In the genomic region with DNA sequence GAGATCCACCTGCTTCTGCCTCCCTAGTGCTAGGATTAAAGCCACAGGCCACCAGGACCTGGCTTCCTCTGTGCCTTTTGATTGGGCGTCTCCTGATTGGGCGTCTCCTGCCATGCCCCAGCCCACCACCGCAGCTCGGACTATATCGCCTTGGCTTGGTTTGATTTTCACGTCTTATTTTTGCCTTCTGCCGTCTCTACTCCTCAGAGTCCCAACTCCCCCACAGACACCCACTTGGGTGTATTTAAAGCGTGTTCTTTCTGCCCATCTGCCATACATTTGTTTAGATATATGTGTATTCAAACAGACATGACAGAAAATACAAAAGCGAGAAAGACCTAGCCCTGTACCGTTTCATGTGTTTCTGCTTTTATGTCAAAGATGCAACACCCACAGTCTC, we compare ENCODE assay signal across 19 mouse cellular contexts. TPM values are rescaled to one million over a fixed set of nuclear protein-coding genes. Genes with fewer than 3 reads are reported as not detected.
DNase-seq lines count a peak whose midpoint lies in the region; ATAC-seq and TF ChIP-seq lines count a peak whose summit lies in the region.
"Had no signal": no experiment of that assay in that cellular context is flagged by ENCODE, and none has a peak within 500 bp of the region (broad histone marks: within the 10 kb centered on the region; RNA-seq: fewer than 3 reads in every experiment).

No protein-coding gene starts in this region.

- no peaks in the 10 kb centered on the region for H3K36me3 ChIP-seq in liver, embryonic 12.5 days
- H3K36me3 ChIP-seq in liver, postnatal 0 days (replicated peaks; ENCODE audit: insufficient read depth, low read length) = no peaks in the 10 kb centered on the region
- no peaks in the 10 kb centered on the region for H3K36me3 ChIP-seq in heart, adult 2 months (ENCODE audit: control insufficient read depth, insufficient read depth, low read length)
- H3K36me3 ChIP-seq: embryonic facial prominence, embryonic 10.5 days; hindbrain, embryonic 12.5 days; liver, embryonic 15.5 days had no signal

- H3K4me3 ChIP-seq in liver, embryonic 12.5 days = no peak overlapping the region
- no peak overlapping the region for H3K4me3 ChIP-seq in liver, postnatal 0 days (ENCODE audit: low read depth, low read length)
- no peak overlapping the region for H3K4me3 ChIP-seq in cortical plate, adult 2 months (ENCODE audit: insufficient read depth, low read length)
- H3K4me3 ChIP-seq in heart, adult 2 months = no peak overlapping the region
- H3K4me3 ChIP-seq: erythroblast, embryonic 14.5 days; hindbrain, embryonic 12.5 days; liver, embryonic 15.5 days; megakaryocyte, embryonic 14.5 days had no signal

- TF ChIP-seq CTCF in liver, postnatal 0 days (IDR thresholded peaks at IDR 0.05; ENCODE audit: low read depth) = no peak
- no peak for TF ChIP-seq CTCF in cortical plate, adult 2 months (IDR thresholded peaks at IDR 0.05; ENCODE audit: extremely low read depth, insufficient read depth, low read length)
- TF ChIP-seq CTCF in heart, adult 2 months (IDR thresholded peaks at IDR 0.05) = no peak

- peaks cover 25% of the 10 kb centered on the region for H3K4me1 ChIP-seq in liver, embryonic 12.5 days
- peaks cover 9% of the 10 kb centered on the region for H3K4me1 ChIP-seq in liver, postnatal 0 days (ENCODE audit: insufficient read depth)
- peaks cover 9% of the 10 kb centered on the region for H3K4me1 ChIP-seq in cortical plate, adult 2 months (ENCODE audit: control insufficient read depth, insufficient read depth, low read length)
- H3K4me1 ChIP-seq in heart, adult 2 months (ENCODE audit: control insufficient read depth, insufficient read depth, low read length) = peaks cover 4% of the 10 kb centered on the region; the same call in 1 of the 2 replicates

- TF ChIP-seq EP300 in liver, postnatal 0 days (IDR thresholded peaks at IDR 0.05; ENCODE audit: low read depth) = no peak
- TF ChIP-seq EP300 in heart, adult 2 months (IDR thresholded peaks at IDR 0.05; ENCODE audit: insufficient read depth, low read depth, low read length) = no peak

- H3K4me2 ChIP-seq in liver, embryonic 12.5 days = peak overlapping the region; percentile 10; the same call in 1 of the 2 replicates
- H3K4me2 ChIP-seq in liver, postnatal 0 days (ENCODE audit: low read depth, low read length) = no peak overlapping the region
- H3K4me2 ChIP-seq: hindbrain, embryonic 12.5 days; liver, embryonic 15.5 days had no signal

- no peak for DNase-seq in liver, postnatal 0 days
- DNase-seq in left cerebral cortex, postnatal 14 days (ENCODE audit: low spot score in 2 of 2) = peak; percentile 70 to 86
- peak; percentile 85 for DNase-seq in telencephalon, adult 2 months (ENCODE audit: low read depth, low spot score)
- DNase-seq in heart, adult 2 months = no peak
- no peak for DNase-seq in adrenal gland, adult 2 months
- DNase-seq: cerebellum, adult 11 months; cerebellum, postnatal 25 days; gastrocnemius, postnatal 10 days; heart, adult 18-20 months; lung, postnatal 14 days; thymus, adult 2 months had no signal

- H3K9me3 ChIP-seq in liver, embryonic 12.5 days (replicated peaks) = 0 out of 2 replicates have a peak, but pooled peaks cover 3% of the 10 kb centered on the region
- H3K9me3 ChIP-seq in liver, postnatal 0 days (ENCODE audit: low read length) = no peaks in the 10 kb centered on the region
- H3K9me3 ChIP-seq: embryonic facial prominence, embryonic 10.5 days; hindbrain, embryonic 12.5 days; liver, embryonic 15.5 days; megakaryocyte, embryonic 14.5 days had no signal

- peaks cover 6% of the 10 kb centered on the region for H3K27me3 ChIP-seq in liver, embryonic 12.5 days (replicated peaks)
- no peaks in the 10 kb centered on the region for H3K27me3 ChIP-seq in liver, postnatal 0 days (ENCODE audit: insufficient read depth, low read length)
- H3K27me3 ChIP-seq in heart, adult 2 months (ENCODE audit: control insufficient read depth, insufficient read depth, low read length) = no peaks in the 10 kb centered on the region
- H3K27me3 ChIP-seq: Patski had no signal

- no peak for TF ChIP-seq POLR2A in cortical plate, adult 2 months (IDR thresholded peaks at IDR 0.05; ENCODE audit: extremely low read depth, insufficient read depth, low read length)
- TF ChIP-seq POLR2A in heart, adult 2 months (IDR thresholded peaks at IDR 0.05; ENCODE audit: insufficient read depth, low read depth, low read length) = no peak

- no peaks in the 10 kb centered on the region for H3K79me2 ChIP-seq in heart, adult 2 months (replicated peaks; ENCODE audit: control insufficient read depth, insufficient read depth, low read length)

- ATAC-seq in liver, embryonic 12.5 days = no peak
- no peak for ATAC-seq in liver, postnatal 0 days
- ATAC-seq: Patski had no signal

- intact Hi-C loops in left cerebral cortex, postnatal 14 days (cut with DNase I) = no loop called here
- intact Hi-C loops in heart, adult 2 months (cut with DNase I) = no loop called here

- H3K9ac ChIP-seq in liver, embryonic 12.5 days = no peak overlapping the region
- no peak overlapping the region for H3K9ac ChIP-seq in liver, postnatal 0 days (replicated peaks)
- no peak overlapping the region for H3K9ac ChIP-seq in heart, adult 2 months (ENCODE audit: low read depth, low read length)
- H3K9ac ChIP-seq: hindbrain, embryonic 12.5 days; liver, embryonic 15.5 days had no signal

- 60% methylated on average over 10 of the region's 10 CpGs for WGBS in liver, embryonic 12.5 days (ENCODE audit: insufficient replicate concordance)
- 72% methylated on average over 10 of the region's 10 CpGs for WGBS in liver, postnatal 0 days (ENCODE audit: insufficient replicate concordance)
- WGBS in heart, adult 2 months = 86% methylated on average over 10 of the region's 10 CpGs

- H3K27ac ChIP-seq in liver, embryonic 12.5 days = no peak overlapping the region
- no peak overlapping the region for H3K27ac ChIP-seq in liver, postnatal 0 days (ENCODE audit: low read depth)
- H3K27ac ChIP-seq in cortical plate, adult 2 months (ENCODE audit: insufficient read depth, low read length) = peak overlapping the region; percentile 52
- H3K27ac ChIP-seq in heart, adult 2 months = no peak overlapping the region
- H3K27ac ChIP-seq: hindbrain, embryonic 12.5 days; liver, embryonic 15.5 days had no signal

RNA-seq across cellular contexts. Expression of gene Prex1, which starts 14.2 kb away (rescaled TPM):
- polyA plus RNA-seq in liver, embryonic 12.5 days (2016; fragmentation: Nextera tagmentation; extraction: Ambion mirVana) = 16.4 and 17.5 TPM in 2 replicates
- polyA plus RNA-seq in liver, postnatal 0 days (2015; fragmentation: Nextera tagmentation; extraction: Ambion mirVana) = 5.4 and 6.3 TPM in 2 replicates
- 81.9 and 83.3 TPM in 2 replicates for polyA plus RNA-seq in cortical plate, adult 2 months (2012; rRNA removed)
- 100 to 1,000 TPM; 119 to 132 TPM for total RNA-seq in left cerebral cortex, postnatal 14 days (2021)
- total RNA-seq in heart, adult 2 months (2021) = 1 to 10 TPM; 5.2 to 6.0 TPM
- polyA plus RNA-seq in heart, adult 2 months (2012; rRNA removed) = 9.3 and 9.8 TPM in 2 replicates
- 10 to 100 TPM; 11.2 to 18.2 TPM for total RNA-seq in adrenal gland, adult 2 months (2021)
- polyA plus RNA-seq in adrenal gland, adult 2 months (2012; rRNA removed) = 35.4 and 37.9 TPM in 2 replicates

Comparison
In these comparisons a context has a peak if more than half of its experiments do, and no peak if none do; other contexts are left out.
1. DNase-seq: peak in left cerebral cortex, postnatal 14 days (2 of 2) and telencephalon, adult 2 months (single experiment); none in liver, postnatal 0 days (single experiment), heart, adult 2 months (0 of 2) and adrenal gland, adult 2 months (single experiment).